Mouse (Mus musculus) fibroblast of lung, adult 2 months (primary cell): ENCODE results near the gene Itsn1.
A peak's percentile ranks its signal among the peaks of the same experiment; 100 is the strongest.

Source experiments
- DNase-seq: peaks from one replicate; pipeline ENCODE4 v3.0.0-alpha.2; 2011; ENCODE audit warnings: low read depth

Itsn1 gene

DNA sequence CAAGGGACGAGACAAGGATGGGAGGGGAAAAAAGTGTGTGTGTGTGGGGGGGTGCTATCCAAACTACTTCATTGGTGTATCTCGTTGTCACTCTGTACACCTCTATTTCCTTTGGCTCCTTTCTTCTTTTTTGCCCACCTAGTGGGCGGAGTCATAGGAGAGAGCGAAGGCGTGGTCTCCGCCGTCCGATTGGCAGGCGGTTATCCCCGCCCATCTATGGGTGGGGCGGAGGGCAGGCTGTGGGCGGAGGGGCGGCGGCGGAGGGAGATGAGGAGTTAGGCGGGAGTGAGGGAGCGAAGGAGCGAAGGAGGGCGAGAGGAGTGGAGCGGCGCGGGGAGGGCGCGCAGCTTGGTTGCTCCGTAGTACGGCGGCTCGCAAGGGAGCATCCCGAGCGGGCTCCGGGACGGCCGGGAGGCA is at the start of gene Itsn1:
Itsn1 (plus strand) TSS at position 216 of the 417 bp plus-strand sequence.
- peak; percentile 98 for DNase-seq

GRCm38 (mm10) chr16:91680656-91681055 is 48.4 kb upstream of the Itsn1 start:
- no peak for DNase-seq

- DNase-seq = no peak
Measured at GRCm38 (mm10) chr16:91685526-91685925, 43.6 kb upstream of the Itsn1 start.

DNA sequence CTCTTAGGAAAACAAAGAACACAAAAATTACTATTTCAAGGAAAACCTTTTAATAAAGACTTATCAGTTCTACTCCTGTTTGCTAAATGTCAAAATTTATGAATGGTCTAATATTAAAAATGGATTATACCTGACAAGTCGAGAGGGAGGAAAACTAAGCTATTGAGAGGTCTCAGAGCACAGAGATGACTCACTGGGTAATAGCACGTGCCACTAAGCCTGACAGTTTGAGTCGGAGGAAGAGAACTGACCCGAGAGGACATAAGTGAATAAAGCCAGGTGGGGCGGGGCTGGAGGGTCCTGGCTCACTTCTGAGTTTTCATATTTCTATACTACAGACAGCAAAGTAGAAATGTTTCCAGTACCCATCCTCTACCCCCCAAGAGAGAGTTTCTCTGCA is 42.7 kb upstream of the Itsn1 start:
- no peak for DNase-seq

GRCm38 (mm10) chr16:91688023-91688618 is 41.0 kb upstream of the Itsn1 start:
- no peak for DNase-seq

DNA sequence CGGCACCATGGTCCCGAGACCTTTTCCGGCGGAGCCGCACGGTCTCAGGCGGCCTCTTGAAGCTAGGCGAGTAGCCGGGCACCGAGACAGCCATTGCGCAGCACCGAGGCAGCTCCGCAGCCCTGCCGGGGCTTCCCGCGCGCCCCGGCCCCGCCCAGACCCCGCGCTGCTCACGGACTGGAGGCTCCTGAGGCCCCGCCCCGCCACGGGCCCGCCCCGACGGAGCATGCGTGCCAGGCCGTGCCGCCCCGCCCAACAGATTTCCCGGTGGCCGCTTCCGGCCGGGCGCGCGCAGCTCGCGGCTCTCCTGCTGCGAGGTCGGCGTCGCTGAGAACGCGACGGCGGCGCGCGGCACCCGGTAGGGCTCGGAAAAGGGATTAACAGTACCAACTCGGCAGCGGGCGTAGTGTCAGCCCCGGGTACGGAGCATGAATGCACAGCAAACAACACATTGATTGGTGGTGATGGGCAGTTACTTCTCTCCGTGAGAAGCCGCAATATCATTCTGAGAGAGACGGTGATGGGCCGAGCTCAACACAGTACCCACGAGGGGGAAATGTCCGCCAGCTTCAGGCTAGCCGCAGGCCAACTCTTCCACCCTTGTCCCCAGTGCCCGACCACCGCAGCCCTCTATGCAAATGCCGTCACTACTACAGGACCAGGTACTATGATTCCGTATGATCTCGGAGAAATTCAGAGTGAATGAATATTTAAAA is 40.3 kb upstream of the Itsn1 start, which contains the start of gene Donson:
Donson (minus strand) TSS at position 152 of the 716 bp plus-strand sequence.
- DNase-seq = peak; percentile 64

- no peak for DNase-seq
Measured at GRCm38 (mm10) chr16:91689791-91690190, 39.3 kb upstream of the Itsn1 start.

- DNase-seq = peak; percentile 43
Measured at GRCm38 (mm10) chr16:91694455-91695084, 34.5 kb upstream of the Itsn1 start.

GRCm38 (mm10) chr16:91695108-91695755 is 33.8 kb upstream of the Itsn1 start:
- no peak for DNase-seq

DNA sequence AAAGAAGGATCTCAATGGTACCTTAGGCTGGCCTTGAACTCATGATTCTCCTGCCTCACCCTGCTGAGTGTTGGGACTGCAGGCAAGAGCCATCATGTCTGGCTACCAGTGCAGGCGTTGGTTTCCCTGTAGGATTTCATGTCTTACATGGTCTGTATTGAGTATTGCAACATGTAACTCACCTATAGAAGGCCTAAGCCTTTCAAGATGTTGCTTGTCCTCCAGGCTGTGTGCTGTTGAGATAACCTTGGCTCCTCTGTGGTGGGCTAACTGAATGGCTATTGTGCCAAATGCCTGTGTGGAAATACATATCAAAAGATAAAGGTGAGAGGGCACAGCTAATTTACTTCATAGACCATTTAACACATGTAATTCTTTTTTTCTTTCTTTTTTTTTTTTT is 30.1 kb upstream of the Itsn1 start:
- no peak for DNase-seq

DNA sequence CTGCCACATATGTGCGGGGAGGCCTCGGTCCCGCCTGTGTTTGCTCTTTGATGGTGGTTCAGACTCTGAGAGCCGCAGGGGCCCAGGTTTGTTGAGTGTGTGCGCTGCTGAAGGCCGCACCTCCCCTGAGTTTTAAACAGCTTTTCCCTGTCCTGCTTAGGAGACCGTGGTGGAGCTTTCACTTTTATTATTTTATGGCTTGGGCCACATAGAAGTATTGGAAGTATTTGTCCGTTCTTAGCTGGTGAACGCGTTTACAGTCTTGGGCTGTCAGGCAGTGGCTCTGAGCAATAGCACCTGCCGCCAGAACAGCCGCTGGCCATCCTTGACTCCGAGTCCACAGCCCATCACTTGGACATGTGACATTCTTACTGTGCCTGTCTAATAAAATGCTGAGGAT is 27.2 kb upstream of the Itsn1 start:
- no peak for DNase-seq

- DNase-seq = no peak
Measured at GRCm38 (mm10) chr16:91702771-91703188, 26.3 kb upstream of the Itsn1 start.

DNA sequence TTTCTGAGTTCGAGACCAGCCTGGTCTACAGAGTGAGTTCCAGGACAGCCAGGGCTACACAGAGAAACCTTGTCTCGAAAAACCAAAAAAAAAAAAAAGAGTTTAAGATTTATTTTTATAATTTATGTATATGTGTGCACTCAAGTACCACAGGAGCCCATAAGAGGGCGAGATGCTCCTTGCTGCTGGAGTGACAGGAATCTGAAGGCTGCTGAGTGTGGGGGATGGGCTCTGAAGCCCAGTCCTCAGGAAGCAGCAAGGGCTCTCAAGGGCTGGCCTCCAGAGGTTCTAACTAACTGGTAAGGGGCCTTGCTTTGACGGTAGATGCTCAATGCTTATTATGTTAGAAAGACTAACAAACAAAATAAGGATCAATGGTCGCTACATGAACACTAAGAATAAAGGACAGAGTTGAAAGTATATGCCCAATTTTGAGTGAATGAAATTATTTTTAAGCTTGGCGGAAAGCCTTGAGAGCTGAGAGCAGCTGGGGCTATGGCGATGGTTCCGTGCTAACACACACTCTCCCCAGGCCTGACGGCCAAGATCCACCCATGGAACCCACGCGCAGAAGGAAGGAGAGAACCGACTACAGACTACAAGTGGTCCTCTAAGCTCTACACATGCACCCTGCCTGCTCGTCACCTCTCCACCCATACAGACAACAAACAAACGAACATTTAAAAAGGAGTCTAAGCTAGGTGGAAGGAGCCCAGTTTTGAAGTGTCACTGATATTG is 24.3 kb upstream of the Itsn1 start:
- no peak for DNase-seq

DNA sequence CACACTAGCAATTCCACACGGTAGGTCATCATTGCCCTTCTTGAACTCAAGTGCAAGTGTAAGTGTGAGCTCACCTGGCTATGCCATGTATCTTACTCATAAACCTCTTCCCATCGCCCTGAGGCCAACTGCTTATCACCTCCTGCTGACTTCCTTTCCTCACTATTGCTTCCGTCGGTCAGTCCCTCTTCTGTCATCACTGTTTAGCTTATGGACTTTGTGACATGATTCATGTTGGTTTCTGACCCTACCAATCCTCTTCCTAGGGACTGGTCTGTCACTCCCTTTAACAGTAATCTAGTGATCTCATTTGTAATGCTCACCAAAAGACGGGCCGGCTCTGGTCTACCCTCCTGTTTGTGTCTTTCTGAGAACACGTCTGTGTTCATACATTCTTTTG is 18.8 kb upstream of the Itsn1 start:
- no peak for DNase-seq

GRCm38 (mm10) chr16:91716927-91717349 is 12.1 kb upstream of the Itsn1 start:
- DNase-seq = no peak

GRCm38 (mm10) chr16:91717399-91717798 is 11.7 kb upstream of the Itsn1 start:
- DNase-seq = no peak

DNA sequence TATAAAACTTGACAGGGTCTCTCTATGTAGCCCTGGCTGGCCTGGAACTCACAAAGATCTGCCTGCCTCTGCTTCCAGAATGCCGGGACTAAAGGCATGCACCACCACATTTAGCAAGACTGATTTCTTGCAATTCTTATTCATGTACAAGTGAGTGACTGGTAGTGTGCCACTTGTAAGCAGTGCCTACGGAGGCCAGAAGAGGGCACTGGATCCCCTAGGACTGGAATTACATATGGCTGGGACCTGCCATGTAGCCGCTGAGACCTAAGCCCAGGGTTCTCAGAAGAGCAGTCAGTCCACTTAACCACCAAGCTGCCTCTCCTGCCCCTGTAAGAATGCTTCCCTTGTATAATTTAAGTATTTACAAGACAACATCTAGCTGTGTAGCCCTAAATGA is 4.8 kb upstream of the Itsn1 start:
- no peak for DNase-seq

DNA sequence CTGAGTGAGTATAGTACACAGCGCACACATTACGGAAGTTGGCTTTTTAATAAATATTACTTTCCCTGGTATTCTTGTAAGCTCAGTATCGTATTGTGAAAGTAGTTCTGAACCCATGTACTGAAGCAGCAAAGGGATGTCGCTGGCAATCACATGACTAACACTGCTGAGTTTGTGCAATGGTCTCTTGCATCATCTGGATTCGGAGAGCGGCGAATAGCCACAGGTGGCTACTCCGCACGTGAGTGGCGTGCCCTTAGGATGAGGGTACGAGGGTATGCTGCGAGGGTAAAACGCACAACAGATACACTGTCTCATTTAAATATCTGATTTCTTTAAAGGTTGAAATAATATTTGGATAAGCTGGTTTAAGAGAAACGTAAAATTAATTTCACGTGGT is 1.6 kb upstream of the Itsn1 start:
- no peak for DNase-seq

DNA sequence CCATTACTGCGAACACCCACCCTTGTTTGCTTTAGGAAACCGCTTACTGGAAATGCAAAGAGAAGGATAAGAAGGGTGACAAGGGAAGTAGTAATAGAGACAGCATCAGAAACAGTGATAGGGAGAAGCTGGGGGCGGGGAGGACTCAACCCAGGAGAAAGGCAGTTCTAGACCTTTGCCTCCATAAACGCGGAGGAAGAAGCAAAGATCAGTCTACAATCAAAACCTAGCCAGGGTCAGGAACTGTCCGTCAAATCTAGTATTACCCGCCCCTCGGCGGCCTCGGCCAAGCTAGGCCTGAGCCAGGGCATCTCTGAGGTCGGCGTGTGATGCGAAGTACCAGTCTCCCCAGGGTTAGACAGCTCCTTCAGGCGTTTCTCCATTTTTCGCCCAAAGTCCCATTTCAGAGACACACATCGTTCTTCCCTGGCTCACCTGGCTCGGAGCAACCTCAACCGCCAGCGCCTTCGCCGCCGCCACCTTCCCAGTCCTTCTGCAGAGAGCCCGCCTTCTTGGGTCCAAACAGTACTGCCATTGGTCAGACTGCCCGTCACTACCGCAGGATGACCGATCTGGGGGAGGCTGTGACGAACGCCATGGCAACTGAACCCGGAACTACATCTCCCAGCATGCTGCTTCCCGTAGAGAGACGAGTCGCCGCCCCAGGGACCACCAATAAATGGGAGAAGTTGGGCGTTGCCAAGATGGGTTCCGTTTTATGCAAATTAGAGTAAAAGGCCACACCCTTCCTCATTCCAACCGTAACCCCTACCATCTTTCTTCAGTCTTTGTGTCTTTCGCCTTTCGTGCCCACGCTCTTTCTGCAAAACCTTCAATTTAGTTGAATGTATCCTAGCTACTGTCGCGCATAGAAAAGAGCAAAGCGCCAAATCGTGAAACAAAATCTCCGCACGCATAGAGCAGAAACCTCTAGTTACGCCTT is 687 bp upstream of the Itsn1 start, which contains the start of gene Cryzl1:
Cryzl1 (minus strand) TSS at position 853 of the 943 bp plus-strand sequence.
- peak; percentile 99 for DNase-seq

GRCm38 (mm10) chr16:91729821-91730441 is 850 bp downstream of the Itsn1 start:
- DNase-seq = no peak
